Mouse (Mus musculus): ENCODE data around the gene Usp37.

Usp37 gene

GRCm38 (mm10) chr1:74460273-74460672 lies 83.8 kb downstream of the Usp37 start:
- DNase-seq = peak; percentile 15 to 60

- peak; percentile 45 to 52 for DNase-seq
Observed at GRCm38 (mm10) chr1:74452611-74453045, 91.5 kb downstream of the Usp37 start.

GRCm38 (mm10) chr1:74444538-74444937 lies 99.5 kb downstream of the Usp37 start:
- no peak for DNase-seq

- DNase-seq = no peak
Observed at GRCm38 (mm10) chr1:74439166-74439876, 104.8 kb downstream of the Usp37 start.

- DNase-seq = no peak
Observed at GRCm38 (mm10) chr1:74437702-74438427, 106.2 kb downstream of the Usp37 start.

GRCm38 (mm10) chr1:74435563-74435962 lies 108.5 kb downstream of the Usp37 start:
- no peak for DNase-seq

GRCm38 (mm10) chr1:74434596-74434995 lies 109.5 kb downstream of the Usp37 start:
- no peak for DNase-seq

- peak; percentile 32 to 47 for DNase-seq
Observed at GRCm38 (mm10) chr1:74433220-74433619, 110.9 kb downstream of the Usp37 start.

- no peak for DNase-seq
Observed at GRCm38 (mm10) chr1:74425845-74426244, 118.2 kb downstream of the Usp37 start.

- DNase-seq = no peak
Observed at GRCm38 (mm10) chr1:74423147-74423546, 120.9 kb downstream of the Usp37 start.

- DNase-seq = no peak
Observed at GRCm38 (mm10) chr1:74419440-74419794, 124.7 kb downstream of the Usp37 start.

GRCm38 (mm10) chr1:74418747-74419439 lies 125.2 kb downstream of the Usp37 start:
- DNase-seq = peak; percentile 22 to 44

GRCm38 (mm10) chr1:74415143-74415542 lies 128.9 kb downstream of the Usp37 start:
- DNase-seq = peak; percentile 51 to 74

- no peak for DNase-seq
Observed at GRCm38 (mm10) chr1:74412711-74413110, 131.4 kb downstream of the Usp37 start.

GRCm38 (mm10) chr1:74411753-74412325 lies 132.2 kb downstream of the Usp37 start:
- no peak for DNase-seq

GRCm38 (mm10) chr1:74408589-74409504 lies 135.2 kb downstream of the Usp37 start, which contains the start of gene Vil1:
Vil1 (plus strand) TSS chr1:74409376.
- peak; percentile 47 to 57 for DNase-seq

- DNase-seq = no peak
Observed at GRCm38 (mm10) chr1:74404206-74404605, 139.9 kb downstream of the Usp37 start.

GRCm38 (mm10) chr1:74401015-74401702 lies 142.9 kb downstream of the Usp37 start:
- DNase-seq = no peak

GRCm38 (mm10) chr1:74400531-74400930 lies 143.6 kb downstream of the Usp37 start:
- DNase-seq = no peak

GRCm38 (mm10) chr1:74397919-74398451 lies 146.1 kb downstream of the Usp37 start:
- peak; percentile 76 to 85 for DNase-seq

- peak; percentile 99 for DNase-seq
Observed at GRCm38 (mm10) chr1:74397268-74397918, 146.7 kb downstream of the Usp37 start.

All from kidney, adult 8-10 months (tissue).